9 mouse cellular contexts compared by ENCODE assay signal in the genomic region with DNA sequence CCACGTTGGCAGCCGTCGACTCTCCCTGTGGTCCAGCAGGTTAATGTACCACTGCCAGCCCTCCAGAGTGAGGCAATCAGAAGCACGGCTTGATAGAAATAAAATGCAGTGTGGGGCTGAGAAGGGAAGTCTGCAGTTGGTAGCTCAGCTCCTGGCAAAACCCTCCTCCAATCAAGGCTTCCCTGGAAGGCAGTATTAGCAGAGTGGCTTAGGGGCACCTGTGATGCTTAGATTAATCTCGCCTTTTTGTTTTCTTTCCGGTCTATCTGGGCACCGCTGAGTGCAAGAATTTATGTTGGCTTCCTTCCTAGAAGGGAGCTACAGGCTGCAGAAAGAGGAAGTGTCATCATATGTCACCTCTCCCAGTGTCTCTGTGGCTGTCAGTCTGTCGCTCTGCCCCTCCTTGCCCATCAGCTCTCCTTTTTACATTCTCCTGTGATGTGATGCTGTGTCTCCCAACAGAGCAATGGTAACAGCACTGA.
DNase-seq lines count a peak whose midpoint lies in the region; ATAC-seq and TF ChIP-seq lines count a peak whose summit lies in the region.
"Had no signal": no experiment of that assay in that cellular context is flagged by ENCODE, and none has a peak within 500 bp of the region (broad histone marks: within the 10 kb centered on the region; RNA-seq: fewer than 3 reads in every experiment).

No protein-coding gene starts in this region.

- intact Hi-C loops in gastrocnemius, adult 2 months (cut with DNase I) = no loop called here

- WGBS in kidney, postnatal 0 days = 10% methylated on average over 8 of the region's 8 CpGs

- TF ChIP-seq CTCF in kidney, postnatal 0 days (IDR thresholded peaks at IDR 0.05; ENCODE audit: low read depth) = no peak
- no peak for TF ChIP-seq CTCF in gastrocnemius, adult 2 months (IDR thresholded peaks at IDR 0.05)

- H3K4me3 ChIP-seq in kidney, postnatal 0 days (replicated peaks; ENCODE audit: low read depth, low read length) = no peak overlapping the region
- H3K4me3 ChIP-seq in gastrocnemius, adult 2 months = no peak overlapping the region

- no peak overlapping the region for H3K9ac ChIP-seq in kidney, postnatal 0 days (ENCODE audit: low read depth, low read length)

- no peaks in the 10 kb centered on the region for H3K27me3 ChIP-seq in kidney, postnatal 0 days (ENCODE audit: insufficient read depth, low read length)

- no peaks in the 10 kb centered on the region; the same call in 1 of the 2 replicates for H3K4me1 ChIP-seq in kidney, postnatal 0 days (replicated peaks; ENCODE audit: insufficient read depth, low read length)

- no peaks in the 10 kb centered on the region for H3K36me3 ChIP-seq in kidney, postnatal 0 days (ENCODE audit: insufficient read depth, low read length)

- no peaks in the 10 kb centered on the region for H3K9me3 ChIP-seq in kidney, postnatal 0 days (replicated peaks; ENCODE audit: low read length)

- no peak overlapping the region for H3K4me2 ChIP-seq in kidney, postnatal 0 days (ENCODE audit: low read length)

- H3K27ac ChIP-seq in kidney, postnatal 0 days = no peak overlapping the region
- no peak overlapping the region for H3K27ac ChIP-seq in gastrocnemius, adult 2 months

- no peak for ATAC-seq in kidney, postnatal 0 days (replicated peaks; ENCODE audit: low FRiP score, low read depth)
- peak; percentile 79 for ATAC-seq in granulocyte monocyte progenitor cell, adult 5-6 weeks (replicated peaks; ENCODE audit: poor library complexity, severe bottlenecking)

- DNase-seq in kidney, postnatal 0 days (ENCODE audit: low spot score) = peak; percentile 27
- no peak for DNase-seq in kidney, adult 11 months
- peak; percentile 97 for DNase-seq in brain, adult 2 months (ENCODE audit: low read depth, low spot score)
- peak; percentile 82 to 89 for DNase-seq in cerebellum, adult 18-20 months
- DNase-seq in liver = no peak
- DNase-seq in gastrocnemius, adult 2 months = no peak
- DNase-seq: lung, adult 18-20 months; right cerebral cortex, postnatal 14 days had no signal

Comparison
In these comparisons a context has a peak if more than half of its experiments do, and no peak if none do; other contexts are left out.
1. DNase-seq: peak in kidney, postnatal 0 days (single experiment), brain, adult 2 months (single experiment) and cerebellum, adult 18-20 months (2 of 2); none in kidney, adult 11 months (single experiment), liver (single experiment) and gastrocnemius, adult 2 months (single experiment).